Mouse (Mus musculus): ENCODE data around the gene Ube2v1.

Gene Ube2v1

DNA sequence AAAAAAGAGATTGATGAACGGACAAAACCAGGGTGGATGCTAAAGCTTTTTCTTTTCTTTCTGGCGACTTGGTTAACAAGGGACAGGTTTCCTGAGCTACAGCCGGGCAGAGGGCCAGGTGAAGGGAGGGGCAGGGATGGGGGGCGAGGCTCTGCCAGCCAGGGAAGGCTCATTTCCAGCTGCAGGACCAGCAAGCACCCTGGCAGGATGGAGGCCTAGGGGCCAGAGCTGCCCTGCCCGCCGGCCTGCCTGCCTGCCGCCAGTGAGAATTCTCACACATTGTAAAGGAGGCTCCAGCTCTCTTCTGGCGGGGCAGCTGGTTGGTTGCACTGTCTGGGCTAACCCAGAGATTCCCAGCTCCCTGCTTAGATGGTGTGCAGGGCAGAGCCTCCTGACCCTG lies 69.8 kb downstream of the Ube2v1 start:
- DNase-seq (ENCODE audit: low read depth), result no peak

DNA sequence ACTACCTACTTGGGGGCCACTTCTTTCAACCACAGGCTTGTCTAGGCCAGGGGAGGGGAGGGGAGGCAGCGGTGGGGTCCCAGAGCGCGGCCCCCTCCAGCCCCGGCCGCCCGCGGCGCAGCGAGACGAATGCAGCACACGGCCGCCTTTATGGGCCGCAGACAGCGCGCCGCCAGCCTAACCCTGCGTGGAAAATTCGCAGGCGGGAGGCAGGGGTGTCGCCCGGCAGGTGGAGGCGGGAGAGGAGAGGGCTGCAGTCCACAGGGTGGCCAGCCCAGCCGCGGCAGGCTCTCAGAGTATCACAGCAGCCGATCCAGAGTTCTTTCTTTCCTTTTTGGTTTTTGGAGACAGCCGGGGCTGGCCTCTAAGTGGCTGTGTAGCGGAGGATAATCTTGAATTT lies 72.5 kb downstream of the Ube2v1 start:
- no peak for DNase-seq (ENCODE audit: low read depth)
